In genomic region chr9:119976704-119977556, GRCm38 (mm10) we compare ENCODE assay signal across 9 mouse cellular contexts. TPM values are rescaled to one million over a fixed set of nuclear protein-coding genes. Genes with fewer than 3 reads are reported as not detected.
DNase-seq lines count a peak whose midpoint lies in the region; ATAC-seq and TF ChIP-seq lines count a peak whose summit lies in the region.
"Had no signal": no experiment of that assay in that cellular context is flagged by ENCODE, and none has a peak within 500 bp of the region (broad histone marks: within the 10 kb centered on the region; RNA-seq: fewer than 3 reads in every experiment).

No protein-coding gene starts in this region.

- no peak for DNase-seq in kidney, adult 2 months
- no peak for DNase-seq in kidney, postnatal 10 days
- no peak for DNase-seq in layer of hippocampus, postnatal 36 days
- no peak for DNase-seq in adipocyte (ENCODE audit: low spot score)

- WGBS in kidney, adult 2 months: 32% methylated on average over 17 of the region's 17 CpGs
- 43% methylated on average over 17 of the region's 17 CpGs for WGBS in embryonic facial prominence, embryonic 15.5 days

- H3K9me3 ChIP-seq in embryonic facial prominence, embryonic 15.5 days (replicated peaks): no peaks in the 10 kb centered on the region
- H3K9me3 ChIP-seq: embryonic facial prominence, embryonic 12.5 days had no signal

- peaks cover 53% of the 10 kb centered on the region for H3K4me1 ChIP-seq in kidney, adult 2 months (ENCODE audit: control insufficient read depth, insufficient read depth, low read length)
- peaks cover 48% of the 10 kb centered on the region for H3K4me1 ChIP-seq in embryonic facial prominence, embryonic 15.5 days

- 0 out of 2 replicates have a peak overlapping the region, but pooled peaks have one; percentile 1 for H3K4me2 ChIP-seq in embryonic facial prominence, embryonic 15.5 days (replicated peaks)

- no peak overlapping the region for H3K9ac ChIP-seq in embryonic facial prominence, embryonic 15.5 days
- H3K9ac ChIP-seq: embryonic facial prominence, embryonic 12.5 days had no signal

- TF ChIP-seq POLR2A in kidney, adult 2 months (IDR thresholded peaks at IDR 0.05; ENCODE audit: low read depth, low read length): no peak

- peak; percentile 11 for ATAC-seq in CD4-positive, CD25-positive, alpha-beta regulatory T cell, adult 4 months
- ATAC-seq in embryonic facial prominence, embryonic 15.5 days (ENCODE audit: insufficient number of reproducible peaks, low FRiP score, low TSS enrichment, low read depth): no peak
- peak; percentile 10 for ATAC-seq in megakaryocyte progenitor cell, adult 5-6 weeks (replicated peaks; ENCODE audit: poor library complexity)
- ATAC-seq in megakaryocyte-erythroid progenitor cell, adult 5-6 weeks (replicated peaks; ENCODE audit: low FRiP score, low TSS enrichment, poor library complexity, severe bottlenecking): no peak

- peaks cover 2% of the 10 kb centered on the region; the same call in 1 of the 2 replicates for H3K36me3 ChIP-seq in kidney, adult 2 months (ENCODE audit: control insufficient read depth, insufficient read depth, low read length)
- H3K36me3 ChIP-seq in embryonic facial prominence, embryonic 15.5 days: peaks cover 23% of the 10 kb centered on the region

- H3K4me3 ChIP-seq in kidney, adult 2 months (ENCODE audit: insufficient read depth, low read depth, low read length): no peak overlapping the region
- H3K4me3 ChIP-seq in embryonic facial prominence, embryonic 15.5 days (replicated peaks): no peak overlapping the region
- H3K4me3 ChIP-seq: embryonic facial prominence, embryonic 12.5 days had no signal

- H3K27me3 ChIP-seq in kidney, adult 2 months (replicated peaks; ENCODE audit: control insufficient read depth, insufficient read depth, low read length): no peaks in the 10 kb centered on the region
- no peaks in the 10 kb centered on the region for H3K27me3 ChIP-seq in embryonic facial prominence, embryonic 15.5 days
- H3K27me3 ChIP-seq: embryonic facial prominence, embryonic 12.5 days had no signal

- peak overlapping the region; percentile 15; the same call in 1 of the 2 replicates for H3K27ac ChIP-seq in kidney, adult 2 months (ENCODE audit: insufficient read depth, low read depth, low read length)
- no peak overlapping the region for H3K27ac ChIP-seq in embryonic facial prominence, embryonic 15.5 days (replicated peaks)

- TF ChIP-seq CTCF in kidney, adult 2 months (conservative IDR thresholded peaks at IDR 0.05; ENCODE audit: insufficient read depth, insufficient read length, low read depth, low read length): no peak

RNA-seq across cellular contexts. Expression of gene Csrnp1, which starts 7.5 kb away (rescaled TPM):
- 14.8 and 24.2 TPM in 2 replicates for polyA plus RNA-seq in kidney, adult 2 months (2012; rRNA removed)
- 10 to 100 TPM; 22.7 to 89.4 TPM for polyA plus RNA-seq in CD4-positive, CD25-positive, alpha-beta regulatory T cell, adult 4 months (2017; shearing (Covaris generic))
- 5.7 and 6.7 TPM in 2 replicates for polyA plus RNA-seq in embryonic facial prominence, embryonic 15.5 days (2015; fragmentation: Nextera tagmentation; extraction: Ambion mirVana)
- 9.0 and 12.3 TPM in 2 replicates for total RNA-seq in megakaryocyte progenitor cell, adult 5-6 weeks (2015)
- total RNA-seq in megakaryocyte progenitor cell, adult 5-6 weeks (2017): 13.3 and 18.9 TPM in 2 replicates
- 1.6 and 3.1 TPM in 2 replicates for total RNA-seq in megakaryocyte-erythroid progenitor cell, adult 5-6 weeks (2014; fragmentation: Nextera tagmentation)
- total RNA-seq in megakaryocyte-erythroid progenitor cell, adult 5-6 weeks (2017): 8.0 and 15.6 TPM in 2 replicates
- total RNA-seq in layer of hippocampus, postnatal 36 days (2021): 10 to 100 TPM; 12.8 to 15.5 TPM

RNA-seq across cellular contexts. Expression of gene Ttc21a, which starts 39.5 kb away (rescaled TPM):
- 0.06 and 0.07 TPM in 2 replicates for polyA plus RNA-seq in kidney, adult 2 months (2012; rRNA removed)
- under 1 TPM in 1 of 2 experiments, not detected in 1; 0.15 TPM for polyA plus RNA-seq in CD4-positive, CD25-positive, alpha-beta regulatory T cell, adult 4 months (2017; shearing (Covaris generic))
- 1.5 and 2.6 TPM in 2 replicates for polyA plus RNA-seq in embryonic facial prominence, embryonic 15.5 days (2015; fragmentation: Nextera tagmentation; extraction: Ambion mirVana)
- 2.3 and 2.4 TPM in 2 replicates for total RNA-seq in megakaryocyte progenitor cell, adult 5-6 weeks (2015)
- total RNA-seq in megakaryocyte progenitor cell, adult 5-6 weeks (2017): 3.4 and 5.7 TPM in 2 replicates
- total RNA-seq in megakaryocyte-erythroid progenitor cell, adult 5-6 weeks (2014; fragmentation: Nextera tagmentation): not detected in 2 replicates
- not detected in 2 replicates for total RNA-seq in megakaryocyte-erythroid progenitor cell, adult 5-6 weeks (2017)
- under 1 TPM; 0.80 to 0.86 TPM for total RNA-seq in layer of hippocampus, postnatal 36 days (2021)

RNA-seq across cellular contexts. Expression of gene Gorasp1, which starts 39.6 kb away (rescaled TPM):
- polyA plus RNA-seq in kidney, adult 2 months (2012; rRNA removed): 17.8 and 20.7 TPM in 2 replicates
- 1 to 10 TPM; 3.6 to 7.5 TPM for polyA plus RNA-seq in CD4-positive, CD25-positive, alpha-beta regulatory T cell, adult 4 months (2017; shearing (Covaris generic))
- 32.5 and 32.6 TPM in 2 replicates for polyA plus RNA-seq in embryonic facial prominence, embryonic 15.5 days (2015; fragmentation: Nextera tagmentation; extraction: Ambion mirVana)
- total RNA-seq in megakaryocyte progenitor cell, adult 5-6 weeks (2015): 7.9 and 8.7 TPM in 2 replicates
- 5.1 and 7.4 TPM in 2 replicates for total RNA-seq in megakaryocyte progenitor cell, adult 5-6 weeks (2017)
- 8.9 and 11.4 TPM in 2 replicates for total RNA-seq in megakaryocyte-erythroid progenitor cell, adult 5-6 weeks (2014; fragmentation: Nextera tagmentation)
- total RNA-seq in megakaryocyte-erythroid progenitor cell, adult 5-6 weeks (2017): 4.8 and 7.8 TPM in 2 replicates
- total RNA-seq in layer of hippocampus, postnatal 36 days (2021): 10 to 100 TPM; 33.4 to 35.2 TPM

RNA-seq across cellular contexts. Expression of gene Xirp1, which starts 46.5 kb away (rescaled TPM):
- polyA plus RNA-seq in kidney, adult 2 months (2012; rRNA removed): 0.18 and 0.94 TPM in 2 replicates
- polyA plus RNA-seq in CD4-positive, CD25-positive, alpha-beta regulatory T cell, adult 4 months (2017; shearing (Covaris generic)): not detected
- 2.6 and 3.6 TPM in 2 replicates for polyA plus RNA-seq in embryonic facial prominence, embryonic 15.5 days (2015; fragmentation: Nextera tagmentation; extraction: Ambion mirVana)
- not detected in 2 replicates for total RNA-seq in megakaryocyte progenitor cell, adult 5-6 weeks (2015)
- not detected in 2 replicates for total RNA-seq in megakaryocyte progenitor cell, adult 5-6 weeks (2017)
- total RNA-seq in megakaryocyte-erythroid progenitor cell, adult 5-6 weeks (2014; fragmentation: Nextera tagmentation): not detected in 2 replicates
- not detected in 2 replicates for total RNA-seq in megakaryocyte-erythroid progenitor cell, adult 5-6 weeks (2017)
- total RNA-seq in layer of hippocampus, postnatal 36 days (2021): under 1 TPM; 0.05 to 0.20 TPM

Comparison
In these comparisons a context has a peak if more than half of its experiments do, and no peak if none do; other contexts are left out.
1. ATAC-seq: peak in CD4-positive, CD25-positive, alpha-beta regulatory T cell, adult 4 months (single experiment) and megakaryocyte progenitor cell, adult 5-6 weeks (single experiment); none in embryonic facial prominence, embryonic 15.5 days (single experiment) and megakaryocyte-erythroid progenitor cell, adult 5-6 weeks (single experiment).